Mouse (Mus musculus) thymus, adult 2 months (tissue): ENCODE results near the gene Cep295nl. TPM values are rescaled to one million over a fixed set of nuclear protein-coding genes. Genes with fewer than 3 reads are reported as not detected.

Experiments
- DNase-seq: peaks from one replicate; pipeline ENCODE4 v3.0.0; 2021
- H3K27ac ChIP-seq: fragments of 200-500 bp; 2 replicates; pipeline ENCODE4 v1.5.1; 2012; ENCODE audit warnings: low read length, control low read depth; ENCODE audit not compliant: control insufficient read depth, insufficient read depth
- H3K27me3 ChIP-seq: fragments of 200-500 bp; 2 replicates; pipeline ENCODE4 v1.6.1; 2012; ENCODE audit warnings: mild to moderate bottlenecking, low read length, moderate library complexity, mixed read lengths; ENCODE audit not compliant: control insufficient read depth, insufficient read depth
- H3K36me3 ChIP-seq: fragments of 200-500 bp; 2 replicates; pipeline ENCODE4 v1.6.1; 2012; ENCODE audit warnings: mild to moderate bottlenecking, low read length, moderate library complexity; ENCODE audit not compliant: control insufficient read depth, insufficient read depth
- H3K4me1 ChIP-seq: fragments of 200-500 bp; replicated peaks from 2 replicates; pipeline ENCODE4 v1.6.1; 2012; ENCODE audit warnings: low read length; ENCODE audit not compliant: control insufficient read depth, insufficient read depth
- H3K4me3 ChIP-seq: fragments of 200-500 bp; 2 replicates; pipeline ENCODE4 v1.5.1; 2012; ENCODE audit warnings: mild to moderate bottlenecking, low read length, control low read depth, moderate library complexity; ENCODE audit not compliant: control insufficient read depth, insufficient read depth
- CTCF ChIP-seq: fragments of 200-500 bp; IDR thresholded peaks from 2 replicates; pipeline ENCODE4 v1.5.1; 2012; ENCODE audit warnings: mild to moderate bottlenecking, control low read depth, low read length, moderate library complexity, borderline replicate concordance; ENCODE audit not compliant: control insufficient read depth, poor library complexity, insufficient read depth; ENCODE audit errors: extremely low read depth
- POLR2A ChIP-seq: fragments of 200-500 bp; IDR thresholded peaks from 2 replicates; pipeline ENCODE4 v1.6.1; 2012; ENCODE audit warnings: mild to moderate bottlenecking, low read length, control low read depth, moderate library complexity; ENCODE audit not compliant: control insufficient read depth, poor library complexity, insufficient read depth; ENCODE audit errors: extremely low read depth
- WGBS: fragments of 180-500 bp; shearing (Covaris S2); methylation state at CpG from one replicate; pipeline ENCODE4 v1.1.7; 2018; 5-methylcytosine and 5-hydroxymethylcytosine counted together
- polyA plus RNA-seq: library from polyadenylated mRNA; depleted of rRNA; stranded (reverse); fragments of >200 nt; gene quantifications from 2 replicates; pipeline ENCODE4 v1.2.3, GENCODE M21; 2012

The Cep295nl gene
- polyA plus RNA-seq, 1 experiment = 0.26 TPM

- TF ChIP-seq POLR2A (no peak), CTCF (no peak)
- Histone ChIP-seq H3K4me1 (peaks cover 3% of the 10 kb centered on the region; the same call in 1 of the 2 replicates), H3K4me3 (no peak overlapping the region), H3K27me3 (no peaks in the 10 kb centered on the region), H3K27ac (no peak overlapping the region), H3K36me3 (no peaks in the 10 kb centered on the region)
- 86% methylated on average over 5 of the region's 5 CpGs for WGBS
- no peak for DNase-seq
Measured at GRCm38 (mm10) chr11:118324541-118324940, 17.8 kb downstream of the Cep295nl start.

- Histone ChIP-seq H3K27ac (no peak overlapping the region), H3K27me3 (no peaks in the 10 kb centered on the region), H3K4me3 (no peak overlapping the region), H3K4me1 (peaks cover 3% of the 10 kb centered on the region; the same call in 1 of the 2 replicates), H3K36me3 (no peaks in the 10 kb centered on the region)
- DNase-seq = no peak
- WGBS = 96% methylated on average over 5 of the region's 5 CpGs
- TF ChIP-seq CTCF = no peak
- TF ChIP-seq POLR2A = no peak
Measured at GRCm38 (mm10) chr11:118323974-118324373, 18.3 kb downstream of the Cep295nl start.

- TF ChIP-seq POLR2A = no peak
- no peak for TF ChIP-seq CTCF
- 74% methylated on average over 3 of the region's 3 CpGs for WGBS
Measured at GRCm38 (mm10) chr11:118322647-118323046, 19.7 kb downstream of the Cep295nl start.

GRCm38 (mm10) chr11:118321971-118322370, 20.3 kb downstream of the Cep295nl start:
- WGBS = 27% methylated on average over 4 of the region's 4 CpGs
- DNase-seq = no peak
- Histone ChIP-seq H3K27ac (no peak overlapping the region), H3K36me3 (no peaks in the 10 kb centered on the region), H3K27me3 (no peaks in the 10 kb centered on the region), H3K4me1 (peaks cover 3% of the 10 kb centered on the region; the same call in 1 of the 2 replicates), H3K4me3 (no peak overlapping the region)
- TF ChIP-seq POLR2A = no peak
- TF ChIP-seq CTCF = no peak

More at GRCm38 (mm10) chr11:118322647-118323046, 19.7 kb downstream of the Cep295nl start:
- Histone ChIP-seq H3K27me3 (no peaks in the 10 kb centered on the region), H3K4me1 (peaks cover 3% of the 10 kb centered on the region; the same call in 1 of the 2 replicates), H3K4me3 (no peak overlapping the region), H3K36me3 (no peaks in the 10 kb centered on the region), H3K27ac (no peak overlapping the region)
- DNase-seq = no peak

- no peak for DNase-seq
- Histone ChIP-seq H3K36me3 (no peaks in the 10 kb centered on the region), H3K27ac (no peak overlapping the region), H3K27me3 (no peaks in the 10 kb centered on the region), H3K4me1 (peaks cover 3% of the 10 kb centered on the region; the same call in 1 of the 2 replicates), H3K4me3 (no peak overlapping the region)
- TF ChIP-seq POLR2A (no peak), CTCF (no peak)
- 96% methylated on average over 7 of the region's 7 CpGs for WGBS
Measured at GRCm38 (mm10) chr11:118321500-118321899, 20.8 kb downstream of the Cep295nl start.

DNA sequence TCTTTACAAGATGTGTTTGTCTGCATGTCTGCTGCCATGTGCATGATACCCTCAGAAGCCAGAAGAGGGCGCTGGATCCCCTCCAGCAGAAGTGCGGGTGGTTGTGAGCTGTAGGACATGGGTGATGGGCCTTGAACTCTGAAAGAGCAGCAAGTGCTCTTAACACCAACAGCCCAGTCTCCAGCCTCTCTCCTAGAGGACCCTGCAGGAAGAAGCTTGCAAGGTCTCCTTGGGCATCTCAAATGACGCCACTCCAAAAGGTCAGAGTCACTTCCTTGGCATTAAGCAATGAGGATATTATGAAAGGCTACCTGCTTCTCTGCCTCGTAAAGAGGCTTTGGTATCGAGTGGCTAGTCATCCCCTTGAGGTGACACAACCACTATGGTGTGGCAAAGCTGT, 23.6 kb downstream of the Cep295nl start:
- peak; percentile 80 for DNase-seq
- Histone ChIP-seq H3K4me3 (no peak overlapping the region), H3K36me3 (no peaks in the 10 kb centered on the region), H3K27me3 (no peaks in the 10 kb centered on the region), H3K4me1 (0 out of 2 replicates have a peak, but pooled peaks cover 3% of the 10 kb centered on the region), H3K27ac (no peak overlapping the region)
- 70% methylated on average over 5 of the region's 5 CpGs for WGBS
- TF ChIP-seq CTCF (peak; percentile 83; the same call in 1 of the 2 replicates), POLR2A (no peak)

GRCm38 (mm10) chr11:118317129-118317528, 25.2 kb downstream of the Cep295nl start:
- H3K27ac ChIP-seq = no peak overlapping the region
- no peaks in the 10 kb centered on the region for H3K4me1 ChIP-seq
- WGBS = 62% methylated on average over 7 of the region's 7 CpGs
- no peak overlapping the region for H3K4me3 ChIP-seq
- DNase-seq = peak; percentile 55
- H3K36me3 ChIP-seq = no peaks in the 10 kb centered on the region; the same call in 1 of the 2 replicates
- TF ChIP-seq POLR2A (no peak), CTCF (peak; percentile 51; the same call in 1 of the 2 replicates)
- H3K27me3 ChIP-seq = no peaks in the 10 kb centered on the region
